Mouse (Mus musculus) spleen, adult 2 months (tissue): ENCODE measurements around the gene Rgs12. TPM values are rescaled to one million over a fixed set of nuclear protein-coding genes. Genes with fewer than 3 reads are reported as not detected.
A peak's percentile ranks its signal among the peaks of the same experiment; 100 is the strongest.

Experiments used
- DNase-seq, 2 experiments: peaks; one replicate each; pipeline versions ENCODE4 v3.0.0 to v3.0.0-alpha.2; 2012 to 2021; ENCODE audit warnings: low spot score in 2 of 2, low read depth in 1 of 2
- H3K27ac ChIP-seq: fragments of 200-500 bp; 2 replicates; pipeline ENCODE4 v1.5.1; 2012; ENCODE audit warnings: low read length, inconsistent platforms; ENCODE audit not compliant: insufficient read depth
- H3K27me3 ChIP-seq: fragments of 200-500 bp; 2 replicates; pipeline ENCODE4 v1.6.1; 2012; ENCODE audit warnings: mild to moderate bottlenecking, moderate library complexity, low read length, inconsistent platforms; ENCODE audit not compliant: control insufficient read depth, insufficient read depth
- H3K36me3 ChIP-seq: fragments of 200-500 bp; 2 replicates; pipeline ENCODE4 v1.6.1; 2012; ENCODE audit warnings: mild to moderate bottlenecking, low read length, inconsistent platforms; ENCODE audit not compliant: control insufficient read depth, insufficient read depth
- H3K4me1 ChIP-seq: fragments of 200-500 bp; 2 replicates; pipeline ENCODE4 v1.6.1; 2011; ENCODE audit warnings: inconsistent platforms; ENCODE audit not compliant: control insufficient read depth, insufficient read depth, insufficient read length
- H3K4me3 ChIP-seq: fragments of 200-500 bp; 2 replicates; pipeline ENCODE4 v1.5.1; 2011; ENCODE audit warnings: mild to moderate bottlenecking, inconsistent platforms; ENCODE audit not compliant: insufficient read depth, insufficient read length; ENCODE audit errors: extremely low read depth
- CTCF ChIP-seq: fragments of 200-500 bp; IDR thresholded peaks from 2 replicates; pipeline ENCODE4 v1.5.1; 2011; ENCODE audit warnings: mild to moderate bottlenecking, inconsistent platforms; ENCODE audit not compliant: insufficient read depth, insufficient read length, insufficient replicate concordance; ENCODE audit errors: extremely low read depth
- POLR2A ChIP-seq: fragments of 200-500 bp; IDR thresholded peaks from 2 replicates; pipeline ENCODE4 v1.6.1; 2011; ENCODE audit warnings: low read depth, low read length, inconsistent platforms
- WGBS: fragments of 180-500 bp; shearing (Covaris S2); methylation state at CpG from one replicate; pipeline ENCODE4 v1.1.7; 2018; 5-methylcytosine and 5-hydroxymethylcytosine counted together
- polyA plus RNA-seq: library from polyadenylated mRNA; depleted of rRNA; stranded (reverse); fragments of >200 nt; gene quantifications from 2 replicates; pipeline ENCODE4 v1.2.3, GENCODE M21; 2012

Gene Rgs12
- polyA plus RNA-seq, 1 experiment = 30.1 TPM

GRCm38 (mm10) chr5:34984933-34985332, 35.7 kb downstream of the Rgs12 start:
- no peak for DNase-seq
- H3K4me3 ChIP-seq = no peak overlapping the region
- TF ChIP-seq POLR2A (no peak), CTCF (no peak)
- H3K4me1 ChIP-seq = no peaks in the 10 kb centered on the region
- H3K27me3 ChIP-seq = no peaks in the 10 kb centered on the region
- no peaks in the 10 kb centered on the region for H3K36me3 ChIP-seq
- WGBS = 76% methylated on average over 2 of the region's 2 CpGs
- H3K27ac ChIP-seq = no peak overlapping the region

DNA sequence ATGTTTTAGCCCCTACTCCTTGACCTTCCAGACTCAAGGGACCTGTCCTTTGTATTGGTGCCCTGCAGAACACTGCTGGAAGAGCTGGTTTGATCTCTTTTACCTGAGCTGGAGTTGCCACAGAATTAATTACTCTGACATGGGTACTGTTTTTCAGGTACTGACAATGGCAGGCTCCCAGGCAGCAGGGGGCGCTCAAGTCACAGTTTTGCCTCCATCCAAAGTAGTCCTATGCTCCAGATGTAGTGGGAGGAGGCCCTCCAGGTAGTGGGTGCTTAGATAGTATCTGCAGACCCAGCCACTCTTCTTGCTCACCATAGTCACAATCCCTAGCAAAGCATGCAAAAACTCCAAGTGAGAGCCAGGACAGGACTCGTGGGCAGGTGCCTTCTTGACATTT, 36.6 kb downstream of the Rgs12 start:
- Histone ChIP-seq H3K4me1 (no peaks in the 10 kb centered on the region), H3K4me3 (no peak overlapping the region), H3K27ac (no peak overlapping the region), H3K27me3 (no peaks in the 10 kb centered on the region), H3K36me3 (no peaks in the 10 kb centered on the region)
- no peak for TF ChIP-seq POLR2A
- TF ChIP-seq CTCF = peak; percentile 75; the same call in 1 of the 2 replicates
- WGBS = 38% methylated on average over 2 of the region's 2 CpGs
- peak; percentile 14 to 66 for DNase-seq

DNA sequence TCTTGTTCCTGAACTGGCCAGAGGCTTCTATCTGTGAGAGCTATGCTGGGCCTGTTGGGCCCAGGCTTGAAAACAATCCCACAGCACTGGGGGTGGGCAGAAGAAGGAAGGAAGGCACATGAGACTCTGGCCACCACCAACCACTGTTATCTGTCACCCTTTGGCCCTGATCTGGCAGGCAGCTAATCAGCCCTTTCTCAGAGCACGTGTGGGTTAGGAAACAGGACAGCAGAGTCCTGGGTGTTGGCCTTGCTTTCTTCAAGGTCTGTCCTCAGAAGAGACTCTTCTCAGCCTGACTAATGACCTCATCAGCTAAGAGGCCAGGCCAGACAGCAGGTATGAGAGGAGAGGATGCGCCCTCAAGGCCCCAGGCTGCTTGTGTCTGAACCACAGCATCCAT, 38.2 kb downstream of the Rgs12 start:
- Histone ChIP-seq H3K27me3 (no peaks in the 10 kb centered on the region), H3K4me3 (no peak overlapping the region), H3K36me3 (no peaks in the 10 kb centered on the region), H3K27ac (no peak overlapping the region), H3K4me1 (no peaks in the 10 kb centered on the region)
- TF ChIP-seq CTCF (no peak), POLR2A (no peak)
- DNase-seq = no peak
- WGBS = 56% methylated on average over 2 of the region's 2 CpGs

DNA sequence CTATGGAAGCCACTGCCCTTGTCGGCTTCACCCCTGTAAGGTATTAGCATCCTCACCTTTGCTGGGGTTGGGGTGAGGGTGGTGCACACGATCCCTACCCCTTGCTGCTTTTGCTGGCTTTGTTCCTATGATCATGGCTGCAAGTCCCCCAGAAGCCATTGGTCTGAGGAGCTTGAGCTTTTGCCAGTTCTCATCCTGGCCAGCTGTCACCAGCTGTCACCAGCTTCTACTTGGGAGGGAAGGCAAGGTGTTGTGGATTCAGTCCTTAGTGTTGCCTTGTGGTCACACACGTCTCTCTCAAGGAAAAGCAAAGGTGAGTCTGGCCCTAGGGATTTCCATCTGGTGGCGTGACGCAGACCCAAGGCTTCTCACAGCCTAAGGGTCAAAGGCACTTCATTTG, 39.4 kb downstream of the Rgs12 start:
- H3K4me3 ChIP-seq = no peak overlapping the region
- no peaks in the 10 kb centered on the region for H3K4me1 ChIP-seq
- no peak overlapping the region for H3K27ac ChIP-seq
- 90% methylated on average over 5 of the region's 5 CpGs for WGBS
- no peaks in the 10 kb centered on the region for H3K27me3 ChIP-seq
- no peak for DNase-seq
- TF ChIP-seq POLR2A (no peak), CTCF (no peak)
- no peaks in the 10 kb centered on the region for H3K36me3 ChIP-seq

DNA sequence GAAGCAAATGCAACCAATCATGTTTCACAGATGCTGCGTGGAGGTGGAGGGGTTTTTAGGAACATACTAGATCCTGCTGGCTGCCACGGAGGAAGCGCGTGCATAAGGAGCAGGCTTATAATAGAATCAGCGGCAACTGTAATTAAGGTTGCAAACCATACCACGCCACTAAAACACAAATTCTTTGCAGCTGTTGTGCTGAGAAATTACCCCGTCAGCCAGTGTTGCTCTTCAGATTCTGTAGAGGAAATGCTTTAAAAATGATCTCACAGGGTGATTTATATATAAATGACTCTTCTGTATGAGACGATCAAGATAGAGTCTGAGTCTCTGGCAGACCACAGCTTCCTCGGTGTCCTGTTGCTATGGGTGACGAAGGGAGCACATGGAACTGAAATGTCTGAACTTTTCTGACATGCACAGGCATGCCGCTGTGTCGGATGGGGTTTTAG, 40.1 kb downstream of the Rgs12 start:
- no peaks in the 10 kb centered on the region for H3K36me3 ChIP-seq
- TF ChIP-seq CTCF (no peak), POLR2A (no peak)
- H3K27ac ChIP-seq = no peak overlapping the region
- no peak for DNase-seq
- H3K4me3 ChIP-seq = no peak overlapping the region
- no peaks in the 10 kb centered on the region for H3K27me3 ChIP-seq
- 45% methylated on average over 12 of the region's 12 CpGs for WGBS
- H3K4me1 ChIP-seq = no peaks in the 10 kb centered on the region

GRCm38 (mm10) chr5:34998754-34999153, 49.5 kb downstream of the Rgs12 start:
- 48% methylated on average over 3 of the region's 3 CpGs for WGBS
- no peak for DNase-seq
- Histone ChIP-seq H3K27me3 (no peaks in the 10 kb centered on the region), H3K27ac (no peak overlapping the region), H3K4me1 (no peaks in the 10 kb centered on the region), H3K36me3 (no peaks in the 10 kb centered on the region), H3K4me3 (no peak overlapping the region)
- no peak for TF ChIP-seq CTCF
- no peak for TF ChIP-seq POLR2A

- Histone ChIP-seq H3K4me1 (no peaks in the 10 kb centered on the region), H3K27ac (no peak overlapping the region), H3K27me3 (no peaks in the 10 kb centered on the region), H3K36me3 (no peaks in the 10 kb centered on the region), H3K4me3 (no peak overlapping the region)
- TF ChIP-seq CTCF (no peak), POLR2A (no peak)
- 98% methylated on average over 6 of the region's 6 CpGs for WGBS
- DNase-seq = no peak
These were observed 50.0 kb downstream of the Rgs12 start for GRCm38 (mm10) chr5:34999281-34999680.

- DNase-seq = peak in 1 of 2 experiments; percentile 6
- no peak overlapping the region for H3K27ac ChIP-seq
- TF ChIP-seq POLR2A = no peak
- H3K27me3 ChIP-seq = no peaks in the 10 kb centered on the region
- H3K4me3 ChIP-seq = no peak overlapping the region
- no peaks in the 10 kb centered on the region for H3K36me3 ChIP-seq
- H3K4me1 ChIP-seq = no peaks in the 10 kb centered on the region
These were observed 51.1 kb downstream of the Rgs12 start for GRCm38 (mm10) chr5:35000323-35000722.
